Mouse (Mus musculus): Measurements from ENCODE around the gene Pafah1b2.

Pafah1b2 gene
- long read RNA-seq, experiment 1, full-length matches to known transcripts, result 58 of 72 reads
- long read RNA-seq, experiment 1, partial matches to known transcripts, result 1 of 72 reads
- long read RNA-seq, experiment 1, other reads (novel, unspliced or antisense), result 13 of 72 reads
- long read RNA-seq, experiment 2, full-length matches to known transcripts, result 80 of 102 reads
- long read RNA-seq, experiment 2, partial matches to known transcripts, result 4 of 102 reads
- long read RNA-seq, experiment 2, other reads (novel, unspliced or antisense), result 18 of 102 reads

- intact Hi-C loops (cut with DNase I), result loop anchor here (5.0 kb wide), 1 partner anchor 110 kb away; no protein-coding TSS in a partner anchor
Observed at GRCm38 (mm10) chr9:46012091-46013008, at the start of gene Pafah1b2, which contains the start of gene Sik3. Pafah1b2 (minus strand) TSS chr9:46012690. Sik3 (plus strand) TSS chr9:46012820.

GRCm38 (mm10) chr9:46061696-46062425 is 49.4 kb upstream of the Pafah1b2 start:
- intact Hi-C loops (cut with DNase I), result no loop called here

GRCm38 (mm10) chr9:46060249-46060648 is 47.8 kb upstream of the Pafah1b2 start:
- intact Hi-C loops (cut with DNase I), result no loop called here

- intact Hi-C loops (cut with DNase I), result no loop called here
Observed at GRCm38 (mm10) chr9:46058065-46058464, 45.6 kb upstream of the Pafah1b2 start.

GRCm38 (mm10) chr9:46053014-46053666 is 40.6 kb upstream of the Pafah1b2 start:
- intact Hi-C loops (cut with DNase I), result no loop called here

- intact Hi-C loops (cut with DNase I), result no loop called here
Observed at GRCm38 (mm10) chr9:46050203-46050602, 37.7 kb upstream of the Pafah1b2 start.

- intact Hi-C loops (cut with DNase I), result no loop called here
Observed at GRCm38 (mm10) chr9:46049525-46049924, 37.0 kb upstream of the Pafah1b2 start.

GRCm38 (mm10) chr9:46046724-46047517 is 34.4 kb upstream of the Pafah1b2 start:
- intact Hi-C loops (cut with DNase I), result no loop called here

- intact Hi-C loops (cut with DNase I), result no loop called here
Observed at GRCm38 (mm10) chr9:46043626-46044025, 31.1 kb upstream of the Pafah1b2 start.

- intact Hi-C loops (cut with DNase I), result no loop called here
Observed at GRCm38 (mm10) chr9:46042387-46042786, 29.9 kb upstream of the Pafah1b2 start.

GRCm38 (mm10) chr9:46041186-46041585 is 28.7 kb upstream of the Pafah1b2 start:
- intact Hi-C loops (cut with DNase I), result no loop called here

- intact Hi-C loops (cut with DNase I), result no loop called here
Observed at GRCm38 (mm10) chr9:46038786-46039185, 26.3 kb upstream of the Pafah1b2 start.

GRCm38 (mm10) chr9:46036881-46037280 is 24.4 kb upstream of the Pafah1b2 start:
- intact Hi-C loops (cut with DNase I), result no loop called here

- intact Hi-C loops (cut with DNase I), result no loop called here
Observed at GRCm38 (mm10) chr9:46035290-46035871, 22.9 kb upstream of the Pafah1b2 start.

GRCm38 (mm10) chr9:46033862-46034261 is 21.4 kb upstream of the Pafah1b2 start:
- intact Hi-C loops (cut with DNase I), result no loop called here

- intact Hi-C loops (cut with DNase I), result no loop called here
Observed at GRCm38 (mm10) chr9:46033058-46033457, 20.6 kb upstream of the Pafah1b2 start.

- intact Hi-C loops (cut with DNase I), result no loop called here
Observed at GRCm38 (mm10) chr9:46032190-46032589, 19.7 kb upstream of the Pafah1b2 start.

- intact Hi-C loops (cut with DNase I), result no loop called here
Observed at GRCm38 (mm10) chr9:46030968-46031367, 18.5 kb upstream of the Pafah1b2 start.

- intact Hi-C loops (cut with DNase I), result no loop called here
Observed at GRCm38 (mm10) chr9:46030184-46030583, 17.7 kb upstream of the Pafah1b2 start.

- intact Hi-C loops (cut with DNase I), result no loop called here
Observed at GRCm38 (mm10) chr9:46029534-46029933, 17.0 kb upstream of the Pafah1b2 start.
